Mouse (Mus musculus) kidney, postnatal 36 days (tissue): ENCODE measurements around the gene Tfcp2l1.
"Not testable (repeated sequence)": the region's sequence is repeated elsewhere in the genome, so short reads cannot be mapped to it uniquely, and the experiment has no call there.

Source experiments
- DNase-seq, 2 experiments: peaks; one replicate each; pipeline ENCODE4 v3.0.0; 2021 to 2022; ENCODE audit warnings: mixed read lengths in 2 of 2

Gene Tfcp2l1

DNA sequence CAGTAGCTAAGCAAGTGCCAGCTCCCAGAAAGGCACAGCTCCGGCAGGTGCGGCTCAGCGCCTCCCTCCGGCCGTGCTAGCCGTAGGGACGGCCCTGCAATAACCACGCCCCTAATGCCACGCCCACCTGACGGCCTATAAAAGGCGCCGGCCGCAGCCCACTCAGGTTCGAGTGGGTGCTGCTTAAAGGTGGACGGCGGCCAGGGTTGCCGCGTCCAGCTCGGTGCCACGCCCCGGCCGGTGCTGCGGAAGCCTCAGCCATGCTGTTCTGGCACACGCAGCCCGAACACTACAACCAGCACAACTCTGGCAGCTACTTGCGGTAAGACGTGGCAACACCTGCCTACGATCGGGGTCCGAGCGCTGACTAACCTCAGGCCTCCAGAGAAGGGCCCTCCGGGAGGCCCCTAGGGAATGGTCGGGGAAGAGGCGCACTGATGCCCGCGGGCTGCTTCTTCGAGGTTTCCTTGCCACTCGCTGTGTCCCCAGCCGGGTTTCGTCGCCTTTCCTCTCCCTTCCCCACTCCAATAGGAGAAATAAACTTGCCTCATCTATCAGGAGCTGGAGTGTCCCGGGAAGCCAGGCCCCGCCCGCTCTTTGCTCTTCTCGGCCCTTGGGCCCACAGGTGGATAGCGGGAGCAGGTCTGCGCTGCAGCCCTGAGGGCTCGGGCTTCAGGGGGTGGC is at the start of gene Tfcp2l1:
Tfcp2l1 (plus strand) TSS at position 165 of the 684 bp plus-strand sequence.
- DNase-seq: peak; percentile 93

DNA sequence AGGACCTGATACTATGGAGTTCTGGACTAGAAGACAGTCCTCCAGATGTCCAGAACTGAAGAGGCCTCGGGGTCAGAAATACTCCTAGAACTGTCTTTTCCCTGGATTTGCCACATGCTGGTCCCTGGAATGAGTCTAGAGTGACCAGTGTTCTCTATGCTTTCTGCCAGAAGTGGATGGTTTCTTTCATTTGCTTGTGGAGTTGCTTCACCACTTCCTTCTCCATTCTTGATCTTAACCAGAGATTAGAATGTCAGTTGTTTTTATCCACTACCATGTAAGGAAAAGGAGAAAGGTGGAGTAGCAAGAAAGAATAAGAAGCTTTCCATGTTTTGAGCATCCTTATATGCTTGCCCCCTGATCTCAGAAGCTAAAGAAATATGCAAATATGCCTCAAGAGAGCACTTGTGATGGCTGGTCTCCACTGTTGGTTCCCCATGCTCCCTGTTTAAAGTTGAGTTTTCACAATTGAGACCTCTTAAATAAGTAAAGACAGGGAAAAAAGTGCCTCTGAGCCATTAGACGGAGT is 47.5 kb upstream of the Tfcp2l1 start:
- DNase-seq: no peak

DNA sequence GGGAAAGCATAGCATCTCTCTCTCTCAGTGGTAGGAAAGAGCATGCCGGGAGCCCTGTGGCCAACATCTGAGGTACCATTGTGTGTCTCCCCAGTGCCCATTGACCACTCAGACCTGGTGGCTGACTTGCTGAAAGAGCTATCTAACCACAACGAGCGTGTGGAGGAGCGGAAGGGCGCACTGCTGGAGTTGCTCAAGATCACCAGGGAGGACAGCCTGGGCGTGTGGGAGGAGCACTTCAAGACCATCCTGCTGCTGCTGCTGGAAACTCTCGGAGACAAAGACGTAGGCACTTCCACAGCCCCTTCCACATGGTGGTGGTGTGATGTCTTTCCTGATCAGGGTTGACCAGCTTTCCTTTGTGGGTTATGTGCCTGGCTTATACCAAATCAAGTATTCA is 46.6 kb upstream of the Tfcp2l1 start:
- DNase-seq: no peak

DNA sequence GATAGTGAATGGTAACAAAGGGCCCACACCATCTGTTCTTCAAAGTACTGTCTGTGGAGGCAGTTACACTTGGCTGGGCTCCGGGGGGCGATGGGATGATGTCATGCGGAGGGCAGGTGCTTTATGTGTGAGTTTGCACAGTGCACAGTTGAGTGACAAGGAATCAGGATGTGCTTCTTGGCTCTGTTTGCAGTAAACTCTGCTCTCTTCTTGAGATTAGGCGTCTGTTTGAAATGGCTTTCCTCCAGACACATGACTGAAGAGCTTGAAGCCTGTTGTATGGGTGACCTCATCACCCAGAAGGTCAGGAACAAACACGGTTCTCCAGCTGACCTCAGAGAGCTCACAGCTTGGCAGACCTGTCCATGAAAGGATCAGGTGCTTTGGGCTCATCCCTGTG is 38.0 kb upstream of the Tfcp2l1 start:
- peak in 1 of 2 experiments; percentile 19 for DNase-seq

DNA sequence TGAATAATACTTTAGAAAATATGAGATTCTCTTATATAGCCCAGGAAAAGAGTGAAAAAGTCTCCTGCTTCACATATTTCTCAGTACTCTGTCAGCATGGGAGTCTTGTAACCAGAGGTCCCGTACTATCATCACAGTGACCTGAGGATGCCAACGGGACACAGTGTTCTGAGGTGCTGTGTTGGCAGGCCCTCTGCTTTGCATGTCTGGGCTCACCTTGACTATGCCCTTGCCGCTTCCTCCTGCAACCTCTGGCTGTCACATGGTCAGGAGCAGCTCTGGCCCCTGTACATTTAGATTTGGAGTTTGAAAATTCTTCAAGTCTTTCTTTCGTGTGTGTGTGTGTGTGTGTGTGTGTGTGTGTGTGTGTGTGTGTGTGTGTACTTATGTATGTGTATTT is 34.8 kb upstream of the Tfcp2l1 start:
- DNase-seq: peak; percentile 53 to 57

DNA sequence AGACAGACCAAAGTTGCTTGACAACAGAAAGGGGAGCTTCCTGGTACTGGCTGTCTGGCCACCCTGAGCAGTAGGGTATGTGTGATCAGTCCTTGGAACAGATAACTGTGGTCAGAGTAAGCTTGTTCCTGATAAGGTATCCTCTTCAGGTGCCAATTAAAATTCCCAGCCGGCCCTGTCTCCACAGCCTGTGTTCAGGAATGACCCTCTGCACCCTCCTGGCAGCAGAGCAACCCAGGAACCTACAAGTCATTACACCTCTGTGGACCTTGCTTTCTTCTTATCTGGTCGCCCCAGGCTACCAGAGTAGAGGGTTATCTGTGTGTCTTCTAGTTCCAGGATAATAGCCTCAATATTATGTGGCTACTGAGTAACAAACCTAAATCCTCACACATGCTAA is 32.4 kb upstream of the Tfcp2l1 start:
- DNase-seq: peak; percentile 12 to 33

DNA sequence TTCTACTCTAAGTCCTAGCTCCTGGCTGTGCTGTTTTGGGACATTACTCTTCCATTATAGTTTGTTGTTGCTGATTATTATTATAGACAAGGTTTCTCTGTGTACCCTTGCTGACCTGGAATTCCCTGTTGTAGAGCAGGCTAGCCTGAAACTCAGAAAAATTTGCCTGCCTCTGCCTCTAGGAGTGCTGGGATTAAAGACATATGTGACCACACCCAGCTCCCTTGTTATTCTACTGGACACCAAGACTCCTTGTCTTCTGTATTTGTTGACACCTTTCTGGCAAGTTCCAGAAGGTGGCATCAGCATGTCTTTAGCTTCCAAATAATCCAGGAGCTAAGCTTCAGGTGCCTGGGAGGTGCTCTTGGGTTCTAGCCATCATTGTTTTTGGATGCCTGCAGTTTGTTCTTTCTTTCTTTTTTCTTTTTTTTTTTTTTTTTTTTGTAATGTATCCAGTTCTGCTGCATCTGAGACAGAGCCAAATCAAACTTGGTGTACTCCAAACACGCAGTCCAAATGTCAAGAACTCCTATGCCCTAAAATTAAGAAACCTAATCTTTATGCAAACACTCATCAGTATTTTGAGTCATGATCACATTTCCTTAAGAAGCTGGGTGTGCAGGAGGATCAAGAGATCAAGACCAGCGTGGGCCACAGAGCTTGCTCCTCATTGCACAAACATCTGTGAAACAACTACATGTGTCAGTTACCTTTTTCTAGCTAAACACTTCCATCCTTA is 30.1 kb upstream of the Tfcp2l1 start:
- no peak for DNase-seq

DNA sequence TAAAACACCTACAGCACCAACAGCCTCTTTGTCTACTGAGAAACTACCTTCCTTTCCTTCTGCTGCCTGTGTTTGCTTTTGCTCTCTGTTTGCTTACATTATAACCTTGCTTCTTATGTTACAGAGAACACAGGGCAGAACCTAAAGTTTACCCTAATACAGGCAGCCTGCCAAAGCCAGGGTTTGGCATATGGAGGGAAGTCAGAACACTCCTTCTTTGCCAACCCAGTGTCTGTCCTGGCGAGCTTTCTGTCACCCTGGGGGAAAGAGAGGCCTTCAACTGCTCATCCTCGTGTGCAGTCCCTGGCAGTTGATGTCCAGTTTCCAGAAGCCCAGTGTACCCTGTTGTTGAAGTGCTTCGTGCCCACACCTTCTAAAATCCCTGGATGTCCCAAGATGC is 29.4 kb upstream of the Tfcp2l1 start:
- no peak for DNase-seq

DNA sequence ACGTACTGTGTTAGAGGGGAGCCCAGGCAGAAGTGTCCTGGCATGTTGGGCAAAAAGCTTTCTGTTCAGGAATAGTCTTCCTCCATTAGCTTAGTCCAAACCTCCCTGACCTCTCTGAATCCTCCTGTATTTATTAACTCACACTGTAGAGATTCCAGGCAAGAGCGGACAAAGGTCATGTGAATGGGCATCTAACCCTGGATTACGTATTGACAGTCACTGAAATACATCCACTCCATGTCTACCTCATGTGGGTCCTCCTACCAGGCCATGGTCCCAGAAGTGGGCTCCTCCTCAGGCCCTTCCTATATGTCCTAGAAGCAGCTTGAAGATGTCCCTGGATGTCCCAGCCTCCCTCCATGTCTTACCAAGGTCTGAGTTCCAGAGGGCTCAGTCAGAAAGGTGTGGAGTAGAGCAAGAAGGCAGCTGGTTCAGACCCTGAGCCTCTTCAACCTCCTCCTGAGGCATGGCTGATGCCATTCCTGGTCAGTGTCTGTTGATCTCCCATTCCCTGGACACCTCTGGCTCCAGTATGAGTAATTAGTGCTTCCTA is 14.0 kb upstream of the Tfcp2l1 start:
- DNase-seq: peak; percentile 60 to 83

DNA sequence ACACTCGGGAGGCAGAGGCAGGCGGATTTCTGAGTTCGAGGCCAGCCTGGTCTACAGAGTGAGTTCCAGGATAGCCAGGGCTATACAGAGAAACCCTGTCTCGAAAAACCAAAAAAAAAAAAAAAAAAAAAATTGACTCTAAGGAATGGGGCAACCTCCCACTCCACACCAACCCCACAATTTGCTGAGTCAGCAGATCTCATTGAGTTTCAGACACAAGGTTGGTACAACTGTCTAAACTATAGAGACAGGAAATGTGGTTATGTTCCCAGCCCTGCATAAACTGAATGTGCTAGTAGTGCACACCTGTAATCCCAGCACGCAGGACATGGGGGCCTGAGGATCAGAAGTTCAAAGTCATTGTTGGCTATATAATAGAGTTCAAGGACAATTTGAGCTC is 6.7 kb upstream of the Tfcp2l1 start:
- not testable (repeated sequence) for DNase-seq

DNA sequence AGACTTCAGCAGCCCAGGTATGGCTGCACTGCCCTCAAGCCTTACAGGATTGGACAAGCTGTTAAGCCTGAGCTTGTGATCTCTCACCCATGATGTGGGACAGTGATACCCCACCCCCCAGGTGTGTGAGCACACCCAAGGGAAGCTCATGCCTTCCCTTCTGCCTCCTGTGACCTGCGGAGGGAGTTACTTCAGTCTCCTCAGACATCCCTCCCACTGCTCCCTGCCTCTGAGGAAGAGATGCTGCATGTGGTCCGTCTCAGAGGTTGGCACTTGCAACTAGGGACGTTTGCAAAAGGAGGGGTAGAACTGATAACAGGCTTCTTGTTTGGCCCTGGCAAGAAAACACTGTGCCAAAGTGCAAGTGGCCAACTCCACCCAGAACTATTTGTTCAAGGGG is 4.9 kb upstream of the Tfcp2l1 start:
- no peak for DNase-seq

DNA sequence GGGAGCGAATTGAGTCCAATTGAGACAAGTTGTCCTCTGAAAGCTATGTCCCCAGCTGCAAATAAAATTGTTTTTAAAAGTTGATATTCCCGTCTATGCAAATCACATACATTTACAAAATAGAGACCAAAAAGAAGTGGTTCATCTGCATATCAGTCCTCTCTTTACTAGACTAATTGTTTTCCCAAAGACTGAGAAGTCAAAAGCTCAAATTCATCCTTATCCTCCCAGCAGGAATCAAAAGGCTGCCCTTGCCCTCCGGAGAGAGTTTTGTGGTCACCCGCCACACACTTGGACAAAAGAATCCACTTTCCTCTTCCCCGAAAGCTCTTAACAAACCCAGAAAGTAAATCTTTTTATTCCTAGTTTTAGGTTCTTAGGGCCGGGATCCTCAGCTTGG is 2.3 kb upstream of the Tfcp2l1 start:
- DNase-seq: no peak

DNA sequence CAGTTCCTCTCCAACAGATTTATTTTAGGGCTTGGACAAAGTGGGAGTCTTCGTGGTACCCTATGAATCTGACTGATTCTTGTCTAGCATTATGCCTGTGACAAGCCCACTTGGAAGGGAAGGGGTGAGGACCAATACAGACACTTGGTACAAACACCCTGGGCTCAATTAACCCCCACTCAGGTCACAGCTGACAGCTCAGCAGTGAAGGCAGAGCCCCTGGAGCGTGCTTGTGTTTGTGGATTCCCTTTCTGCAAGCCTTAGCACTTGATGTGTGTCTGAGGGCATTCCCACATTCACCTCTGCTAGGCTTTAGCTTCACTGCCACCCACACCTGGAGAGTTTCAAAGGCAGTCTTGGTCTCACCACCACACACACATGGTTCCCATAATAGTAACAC is 1.8 kb upstream of the Tfcp2l1 start:
- DNase-seq: no peak

DNA sequence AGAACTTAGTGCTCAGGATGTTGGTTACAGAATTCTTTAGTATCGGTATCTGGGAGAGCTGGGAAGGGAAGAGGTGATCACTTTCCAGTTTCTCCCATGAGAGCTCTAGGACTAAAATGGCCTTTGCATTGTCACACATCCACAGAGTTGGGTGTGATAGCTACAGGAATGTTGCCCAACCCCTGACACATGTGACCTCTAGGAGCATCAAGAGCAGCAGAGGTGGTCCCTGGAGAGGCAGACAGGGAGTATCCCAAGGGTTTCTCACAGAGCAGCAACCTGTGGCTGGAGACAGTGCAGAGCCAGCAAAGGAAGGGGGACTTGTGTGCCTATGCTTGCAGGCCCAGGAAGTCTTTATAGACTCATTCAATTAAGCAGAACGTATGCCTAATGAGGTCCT is 1.3 kb upstream of the Tfcp2l1 start:
- DNase-seq: no peak

DNA sequence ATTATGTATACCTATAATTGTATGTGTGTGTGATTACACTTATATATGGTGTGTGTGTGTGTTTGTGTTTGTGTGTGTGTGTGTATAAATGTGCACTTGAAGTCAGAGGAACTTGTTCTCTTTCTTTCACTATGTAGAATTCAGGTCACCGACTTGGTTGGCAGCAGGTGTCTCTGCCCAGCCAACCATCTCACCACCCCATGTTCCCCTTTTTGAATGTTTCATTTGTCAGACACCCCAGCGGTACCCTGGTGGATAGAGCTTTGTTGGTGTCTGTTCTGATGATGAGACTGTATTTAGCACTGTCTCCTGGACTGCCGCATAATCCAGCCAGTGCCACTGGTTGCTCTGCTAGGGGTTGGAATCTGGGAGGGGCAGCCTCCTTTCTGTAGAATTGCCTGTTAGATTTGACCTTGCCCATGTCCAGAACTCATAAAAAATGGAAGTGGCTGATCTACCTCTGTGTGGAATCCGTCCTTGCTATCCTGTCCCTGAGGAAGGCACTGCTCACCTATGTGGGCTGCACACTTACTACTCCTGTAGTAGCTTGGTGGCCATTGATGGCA is 5.8 kb downstream of the Tfcp2l1 start:
- DNase-seq: no peak

DNA sequence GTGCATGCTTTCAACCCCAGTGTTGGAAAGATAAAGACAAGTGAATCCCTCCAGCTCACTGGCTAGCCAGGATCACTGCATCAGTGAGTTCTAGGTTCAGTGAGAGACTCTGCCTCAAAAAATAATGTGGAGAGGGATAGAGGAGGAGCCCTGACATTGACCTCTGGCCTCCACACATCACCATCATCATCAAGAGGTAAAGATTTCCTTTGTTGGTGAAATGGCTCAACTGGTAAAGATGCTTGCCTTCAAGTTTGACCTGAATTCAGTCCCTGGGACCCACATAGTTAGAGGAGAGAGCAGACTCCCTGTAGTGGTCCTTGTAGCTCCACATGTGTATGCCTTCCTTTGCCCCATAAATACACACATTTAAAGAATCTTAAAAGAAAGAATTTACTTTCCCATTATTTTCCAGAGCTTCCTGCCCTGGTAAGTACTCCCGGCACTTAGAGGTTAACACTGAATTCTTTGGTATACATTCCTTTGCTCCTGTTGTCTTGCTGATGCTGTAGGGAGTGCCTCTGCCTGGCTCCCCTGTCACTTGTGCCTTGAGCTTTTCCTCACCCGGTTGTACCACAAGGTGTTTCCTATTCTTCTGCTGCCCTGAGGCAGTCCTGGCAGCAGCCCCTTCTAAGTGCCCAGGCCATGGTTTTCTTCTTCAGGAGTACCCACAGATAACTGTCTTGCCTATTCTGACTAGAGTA is 14.7 kb downstream of the Tfcp2l1 start:
- no peak for DNase-seq

DNA sequence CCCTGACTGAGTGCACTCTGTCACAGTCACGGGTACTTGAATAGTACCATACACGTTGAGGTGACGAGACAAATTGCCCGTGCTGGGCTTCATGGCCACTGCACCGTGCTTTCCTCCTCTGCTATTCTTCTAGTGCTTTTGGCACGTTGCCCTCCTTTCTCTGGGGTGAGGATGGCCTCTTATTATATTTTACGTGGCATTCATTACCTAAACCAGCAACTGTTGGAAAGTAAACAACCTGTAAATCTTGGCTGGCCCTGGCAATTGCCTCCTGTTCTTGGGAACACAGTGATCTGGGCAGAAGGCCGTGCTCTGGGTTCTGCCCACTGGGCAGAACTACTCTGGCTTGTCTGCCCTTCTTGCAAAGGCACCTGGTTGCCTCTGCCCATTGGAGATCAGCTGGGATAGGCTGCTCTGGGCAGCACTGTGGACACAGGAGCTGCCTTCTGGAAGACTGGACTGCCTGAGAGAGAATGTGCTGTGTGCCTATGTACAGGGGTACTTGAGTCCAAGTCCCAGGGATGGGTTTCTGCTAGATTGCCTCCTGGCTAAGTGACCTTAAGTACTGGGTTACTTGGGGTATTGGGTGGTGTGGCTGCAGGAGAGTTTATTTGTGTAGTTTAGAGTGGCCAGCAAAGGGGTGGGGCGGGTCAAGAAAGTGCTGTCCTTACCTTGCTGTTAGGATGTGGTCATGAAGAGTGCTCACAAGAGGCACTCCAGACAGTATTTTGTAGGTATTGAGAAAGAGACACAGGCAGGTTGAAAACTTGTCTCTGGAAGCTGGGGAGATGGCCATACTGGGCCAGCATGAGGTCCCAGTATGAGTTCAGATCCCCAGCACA is 15.6 kb downstream of the Tfcp2l1 start:
- peak; percentile 71 to 89 for DNase-seq

DNA sequence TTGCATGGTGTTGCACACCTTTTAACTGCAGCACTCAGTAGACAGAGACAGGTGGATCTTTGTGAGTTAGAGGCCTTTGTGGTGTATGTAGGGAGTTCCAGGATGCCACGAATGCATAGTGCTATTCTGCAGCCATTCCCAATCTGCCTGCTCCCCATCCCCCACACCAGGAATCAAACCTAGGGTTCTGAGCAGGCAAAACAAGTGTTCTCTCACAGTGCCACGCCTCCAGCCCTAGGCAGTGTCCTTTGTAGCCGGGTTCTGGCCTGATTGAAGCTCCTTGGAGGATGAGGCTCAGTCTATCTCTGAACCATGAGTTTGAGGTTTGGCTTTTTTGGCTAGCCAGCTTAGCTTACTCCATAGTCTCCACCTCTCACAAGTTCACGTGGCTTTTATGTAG is 18.0 kb downstream of the Tfcp2l1 start:
- DNase-seq: no peak

DNA sequence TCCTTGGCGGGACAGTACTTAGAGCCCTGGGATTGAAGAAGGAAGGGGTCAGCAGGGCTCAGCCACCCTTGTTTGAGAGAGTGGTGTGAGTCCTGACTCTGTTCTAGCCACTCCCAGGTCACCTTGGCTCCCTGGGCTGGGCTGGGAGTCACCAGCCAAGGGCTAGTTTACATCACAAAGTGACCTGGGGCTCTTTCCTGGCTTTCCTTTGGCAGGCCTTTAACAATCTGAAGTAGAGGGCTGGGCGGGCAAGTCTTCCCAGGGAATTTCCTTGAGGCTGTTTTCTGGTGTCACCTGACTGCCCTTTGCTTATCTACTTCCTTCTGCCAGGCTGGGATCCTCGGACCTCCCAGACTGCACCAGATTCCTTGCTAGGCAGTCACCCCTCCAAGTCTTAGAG is 20.3 kb downstream of the Tfcp2l1 start:
- peak; percentile 55 to 71 for DNase-seq

DNA sequence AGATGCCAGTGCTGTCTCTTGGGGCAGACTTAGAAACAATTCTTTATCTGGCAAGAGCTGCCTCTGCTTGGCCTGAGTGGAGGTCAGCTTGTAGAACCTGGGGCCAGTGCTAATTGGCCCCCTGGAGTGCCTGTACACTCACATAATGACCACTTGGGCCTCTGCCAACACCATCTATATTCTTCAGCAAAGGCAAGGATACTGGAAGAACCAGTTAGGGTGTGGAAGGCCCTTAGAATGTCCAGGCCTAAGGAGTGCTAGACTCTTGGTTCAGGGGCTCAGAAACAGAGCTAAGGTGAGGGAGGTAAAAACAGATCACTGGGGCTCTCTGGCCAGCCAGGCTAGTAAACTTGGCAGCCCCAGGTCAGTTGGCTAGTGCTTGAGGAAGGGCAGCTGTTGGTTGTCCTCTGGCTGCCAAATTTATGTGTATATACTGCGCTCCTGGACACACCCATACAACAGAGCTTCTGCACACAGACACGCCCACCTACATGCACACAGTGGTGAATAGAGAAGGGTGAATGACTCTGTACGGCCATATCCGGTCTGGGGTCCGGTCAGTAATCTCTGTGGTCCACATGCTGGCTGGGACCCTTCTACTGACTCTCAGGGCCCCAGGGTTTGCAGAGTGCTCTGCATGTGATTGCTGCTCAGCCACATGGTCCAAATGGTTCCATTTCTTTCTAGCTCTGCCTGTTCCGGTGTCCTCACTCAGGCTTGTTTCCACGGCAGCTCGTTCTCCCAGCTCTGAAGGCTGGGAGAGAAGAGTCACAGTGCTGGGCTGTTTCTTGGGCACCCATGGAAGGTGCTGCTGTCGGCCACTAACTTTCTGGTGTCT is 22.4 kb downstream of the Tfcp2l1 start:
- DNase-seq: peak; percentile 49 to 51

DNA sequence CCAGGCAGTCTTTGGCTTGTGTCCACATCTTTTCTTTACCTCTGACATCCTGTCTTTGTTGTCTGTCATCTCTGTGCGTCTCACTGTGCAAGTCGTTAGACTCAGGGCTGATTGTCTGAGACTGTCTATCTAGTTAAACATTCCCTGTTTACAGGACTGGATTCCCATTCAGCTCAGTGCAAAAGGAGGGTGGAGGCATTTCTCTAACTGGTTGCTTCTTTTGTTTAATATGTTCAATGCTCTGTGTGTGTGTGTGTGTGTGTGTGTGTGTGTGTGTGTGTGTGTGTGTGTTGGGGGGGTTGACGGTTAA is 23.0 kb downstream of the Tfcp2l1 start:
- DNase-seq: no peak
